Mouse (Mus musculus): Measurements from ENCODE around the gene Tspear.

- TF ChIP-seq CTCF (IDR thresholded peaks at IDR 0.05; ENCODE audit: low read depth, low read length) (no peak), POLR2A (IDR thresholded peaks at IDR 0.05; ENCODE audit: borderline replicate concordance, low read depth, low read length) (no peak)
Measured at GRCm38 (mm10) chr10:77835647-77836046, 149.3 kb downstream of the Tspear start, which contains the start of gene Krtap10-10.
